Mouse (Mus musculus) CH12.LX (cell line): ENCODE measurements around the gene Flnc. TPM values are rescaled to one million over a fixed set of nuclear protein-coding genes. Genes with fewer than 3 reads are reported as not detected.

ENCODE experiments used
- DNase-seq: peaks from one replicate; pipeline ENCODE4 v3.0.0-alpha.2; 2013; ENCODE audit errors: extremely low read depth
- H3K27ac ChIP-seq: 2 replicates; pipeline ENCODE4 v1.5.1; 2012; ENCODE audit warnings: low read depth, mild to moderate bottlenecking, control low read depth, moderate library complexity; ENCODE audit not compliant: insufficient read depth
- H3K27me3 ChIP-seq: replicated peaks from 2 replicates; pipeline ENCODE3; 2012; ENCODE audit warnings: inconsistent platforms
- H3K36me3 ChIP-seq, 2 experiments: replicated peaks in 1 of 2; 2 replicates each; pipeline versions ENCODE3 to v1.6.1; 2012; ENCODE audit warnings: inconsistent platforms in 1 of 2, low read length in 1 of 2, mild to moderate bottlenecking in 1 of 2, mixed read lengths in 1 of 2, moderate library complexity in 1 of 2; ENCODE audit not compliant: control insufficient read depth in 1 of 2, insufficient read depth in 1 of 2
- H3K4me1 ChIP-seq, 2 experiments: 2 replicates each; pipeline ENCODE4 v1.6.1; 2012; ENCODE audit warnings: inconsistent platforms in 1 of 2, moderate library complexity in 1 of 2; ENCODE audit not compliant: insufficient read depth in 2 of 2, control insufficient read depth in 1 of 2
- H3K4me2 ChIP-seq: 2 replicates; pipeline ENCODE4 v1.6.1; 2012; ENCODE audit warnings: low read depth, mild to moderate bottlenecking, control low read depth; ENCODE audit not compliant: poor library complexity, insufficient read depth, severe bottlenecking
- H3K4me3 ChIP-seq, 3 experiments: fragments of 150-350 bp in 1 of 3; sonication (generic) in 1 of 3; replicated peaks in 1 of 3; 2 replicates each; pipeline versions ENCODE3 to v1.5.1; 2011 to 2012; ENCODE audit warnings: low read depth in 2 of 3, low read length in 2 of 3, mild to moderate bottlenecking in 2 of 3, moderate library complexity in 2 of 3, control low read depth in 1 of 3, improper control_type of control experiment in 1 of 3, inconsistent platforms in 1 of 3, mixed read lengths in 1 of 3; ENCODE audit not compliant: poor library complexity in 1 of 3
- H3K79me2 ChIP-seq: replicated peaks from 2 replicates; pipeline ENCODE4 v1.6.1; 2012; ENCODE audit warnings: mild to moderate bottlenecking, moderate library complexity; ENCODE audit not compliant: control insufficient read depth, poor library complexity, insufficient read depth, severe bottlenecking; ENCODE audit errors: extremely low read depth
- H3K9ac ChIP-seq: 2 replicates; pipeline ENCODE4 v1.6.1; 2012; ENCODE audit warnings: low read depth, mild to moderate bottlenecking, control low read depth, moderate library complexity; ENCODE audit not compliant: insufficient read depth
- H3K9me3 ChIP-seq: replicated peaks from 2 replicates; pipeline ENCODE3; 2012; ENCODE audit warnings: low read length, inconsistent platforms, mixed read lengths
- BHLHE40 ChIP-seq: IDR thresholded peaks from 2 replicates; pipeline ENCODE4 v1.6.1; 2011; ENCODE audit warnings: mild to moderate bottlenecking, low read depth, low read length, improper control_type of control experiment
- CTCF ChIP-seq, 2 experiments: IDR thresholded peaks in 1 of 2; conservative IDR thresholded peaks in 1 of 2; 2 replicates each; pipeline ENCODE4 v1.5.1; 2011 to 2012; ENCODE audit warnings: low read depth in 2 of 2, low read length in 2 of 2, improper control_type of control experiment in 1 of 2, inconsistent platforms in 1 of 2, mild to moderate bottlenecking in 1 of 2, moderate library complexity in 1 of 2
- GABPA ChIP-seq: IDR thresholded peaks from 2 replicates; pipeline ENCODE4 v1.6.1; 2012; ENCODE audit warnings: low read depth, low read length, improper control_type of control experiment, inconsistent platforms; ENCODE audit not compliant: insufficient replicate concordance
- IRF4 ChIP-seq: IDR thresholded peaks from 2 replicates; pipeline ENCODE4 v1.6.1; 2014; ENCODE audit warnings: low read depth, mild to moderate bottlenecking, inconsistent platforms, low read length, improper control_type of control experiment
- MEF2A ChIP-seq: IDR thresholded peaks from 2 replicates; pipeline ENCODE4 v1.6.1; 2014; ENCODE audit warnings: low read depth, mild to moderate bottlenecking, inconsistent platforms, low read length, improper control_type of control experiment, borderline replicate concordance
- POLR2A ChIP-seq: IDR thresholded peaks from 2 replicates; pipeline ENCODE4 v1.6.1; 2011; ENCODE audit warnings: low read depth, mild to moderate bottlenecking, improper control_type of control experiment, low read length
- RCOR1 ChIP-seq: conservative IDR thresholded peaks from 2 replicates; pipeline ENCODE4 v1.6.1; 2012; ENCODE audit warnings: low read depth, mild to moderate bottlenecking, inconsistent platforms, low read length, improper control_type of control experiment
- UBTF ChIP-seq: IDR thresholded peaks from 2 replicates; pipeline ENCODE4 v1.6.1; 2012; ENCODE audit warnings: low read depth, mild to moderate bottlenecking, inconsistent platforms, low read length, improper control_type of control experiment, moderate library complexity
- ZKSCAN1 ChIP-seq: IDR thresholded peaks from 2 replicates; pipeline ENCODE4 v1.6.1; 2012; ENCODE audit warnings: low read depth, inconsistent platforms, low read length, improper control_type of control experiment, borderline replicate concordance
- ZNF384 ChIP-seq: IDR thresholded peaks from 2 replicates; pipeline ENCODE4 v1.6.1; 2012; ENCODE audit warnings: low read depth, low read length, improper control_type of control experiment, inconsistent platforms
- dilution Hi-C: fragments of 300-500 bp; cut with MboI; formaldehyde crosslinking; loops from 2 replicates; pipeline ENCODE4 v1.14.3; 2020; ENCODE audit warnings: low sequenced_read_pairs; ENCODE audit not compliant: extremely low pct_unique_long_range_greater_than_20kb, extremely low pct_ligation_motif_present
- in situ Hi-C: fragments of 300-500 bp; cut with MboI; formaldehyde crosslinking; loops from 3 replicates; pipeline ENCODE4 v1.14.3; 2019; ENCODE audit warnings: low sequenced_read_pairs, low pct_ligation_motif_present, low pct_unique_long_range_greater_than_20kb, mixed read lengths
- polyA plus RNA-seq: library from polyadenylated mRNA; unstranded; fragments of >175 nt; gene quantifications from 2 replicates; pipeline ENCODE4 v1.2.1, GENCODE M21; 2012; ENCODE audit warnings: low read depth; ENCODE audit not compliant: insufficient read length
- total RNA-seq, 2 experiments: library from RNA; depleted of rRNA; stranded (reverse); fragments of 300-350 nt in 1 of 2; fragments of >200 nt in 1 of 2; gene quantifications; 2 replicates each; pipeline ENCODE4 v1.2.3; 2012 to 2014

Flnc gene
- total and polyA plus RNA-seq, 3 experiments: 0.24 to 0.76 (median 0.60) TPM

- TF ChIP-seq UBTF: no peak
- no peak for TF ChIP-seq ZKSCAN1
- no peak for TF ChIP-seq RCOR1
Measured at GRCm38 (mm10) chr6:29467583-29468354, 34.7 kb downstream of the Flnc start, which contains the start of gene Atp6v1f (continued).

GRCm38 (mm10) chr6:29468851-29469250 is 35.8 kb downstream of the Flnc start:
- H3K9me3 ChIP-seq: no peaks in the 10 kb centered on the region
- no peak for DNase-seq
- no peak for TF ChIP-seq RCOR1
- no peak for TF ChIP-seq MEF2A
- no peak for TF ChIP-seq CTCF (conservative IDR thresholded peaks at IDR 0.05 in 1 of 2, IDR thresholded peaks at IDR 0.05 in 1 of 2; ENCODE audit: low read depth in 2 of 2, low read length in 2 of 2)
- TF ChIP-seq ZNF384: no peak
- no peak for TF ChIP-seq IRF4
- no peak for TF ChIP-seq BHLHE40
- TF ChIP-seq GABPA: no peak
- H3K4me1 ChIP-seq: peaks cover 4 to 7% of the 10 kb centered on the region in 2 experiments
- H3K4me2 ChIP-seq: peak overlapping the region; percentile 92
- in situ Hi-C loops: no loop called here
- no peaks in the 10 kb centered on the region for H3K27me3 ChIP-seq
- peaks cover 20% of the 10 kb centered on the region for H3K79me2 ChIP-seq
- peak overlapping the region; percentile 73 to 97 (median 87) for H3K4me3 ChIP-seq
- H3K27ac ChIP-seq: no peak overlapping the region
- dilution Hi-C loops: no loop called here
- H3K9ac ChIP-seq: peak overlapping the region; percentile 81
- H3K36me3 ChIP-seq: peaks cover 25 to 47% of the 10 kb centered on the region in 2 experiments

GRCm38 (mm10) chr6:29471137-29471536 is 38.1 kb downstream of the Flnc start, which contains the start of gene Atp6v1fnb:
TSS of gene Atp6v1fnb (plus strand) at chr6:29471437.
- no peaks in the 10 kb centered on the region for H3K27me3 ChIP-seq
- no peak within 1 kb of the TSS for H3K27ac ChIP-seq
- no peak for DNase-seq
- H3K9ac ChIP-seq: no peak within 1 kb of the TSS
- H3K4me2 ChIP-seq: no peak within 1 kb of the TSS
- peaks cover 25 to 57% of the 10 kb centered on the region in 2 experiments for H3K36me3 ChIP-seq
- H3K4me1 ChIP-seq: peaks cover 4 to 7% of the 10 kb centered on the region in 2 experiments
- no peaks in the 10 kb centered on the region for H3K9me3 ChIP-seq
- peaks cover 20% of the 10 kb centered on the region for H3K79me2 ChIP-seq
- TF ChIP-seq POLR2A (no peak), CTCF (conservative IDR thresholded peaks at IDR 0.05 in 1 of 2, IDR thresholded peaks at IDR 0.05 in 1 of 2; ENCODE audit: low read depth in 2 of 2, low read length in 2 of 2) (no peak)
- no peak within 1 kb of the TSS for H3K4me3 ChIP-seq
- dilution Hi-C loops: no loop called here
- in situ Hi-C loops: no loop called here
